Mouse (Mus musculus) liver, embryonic 14 days (tissue): ENCODE data around the gene Gm14412. TPM values are rescaled to one million over a fixed set of nuclear protein-coding genes. Genes with fewer than 3 reads are reported as not detected.

ENCODE experiments used
- polyA plus RNA-seq: library from polyadenylated mRNA; depleted of rRNA; stranded (reverse); fragments of >200 nt; gene quantifications from 2 replicates; pipeline ENCODE4 v1.2.3, GENCODE M21; 2012; rRNA removed

The Gm14412 gene
- polyA plus RNA-seq = 0.05 and 0.07 TPM in 2 replicates

DNA sequence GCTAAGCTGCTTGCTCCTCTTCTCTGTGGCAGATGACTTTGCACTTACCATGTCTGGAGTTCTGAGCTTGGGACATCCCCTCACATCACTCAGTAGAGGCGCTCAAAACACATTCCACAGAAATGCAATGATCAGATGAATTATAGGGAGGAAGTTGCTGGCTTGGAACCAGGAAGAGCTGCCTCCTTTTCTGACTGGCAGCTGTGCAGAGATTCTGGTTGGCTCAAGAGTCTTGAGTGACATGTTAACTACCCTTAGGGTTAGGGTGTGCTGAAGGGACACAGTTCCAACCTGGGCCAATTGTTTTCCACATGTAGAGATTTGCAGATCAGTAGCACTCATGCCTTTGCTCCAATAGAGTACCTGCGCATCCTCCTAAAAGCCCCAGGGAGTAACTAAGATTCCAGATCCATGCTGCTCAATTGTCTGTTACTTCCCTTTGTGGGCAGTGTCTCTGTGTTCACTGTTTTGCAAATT, at the start of gene Gm14412:
TSS of gene Gm14412 (minus strand) at position 51 of the 477 bp plus-strand sequence.

DNA sequence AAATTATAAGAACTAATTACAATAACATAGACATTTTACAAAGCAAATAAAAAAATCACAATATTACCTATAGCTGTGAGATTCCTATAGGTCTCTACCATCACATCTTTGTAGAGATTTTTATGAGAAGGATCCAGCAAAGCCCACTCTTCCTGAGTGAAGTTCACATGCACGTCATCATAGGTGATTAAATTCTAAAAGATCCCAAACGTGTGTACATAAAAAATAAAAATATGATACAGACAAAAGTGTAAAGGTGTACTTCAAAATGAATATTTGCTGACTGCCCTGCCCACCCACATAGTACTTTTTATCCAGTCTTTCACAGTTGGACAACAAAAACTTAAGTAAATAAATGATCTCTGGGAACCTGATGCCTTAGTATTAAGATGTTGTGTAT, 57.2 kb downstream of the Gm14412 start, which contains the start of gene Gm14409:
TSS of gene Gm14409 (minus strand) at position 101 of the 400 bp plus-strand sequence.

Other genes with a start within 250 kb of the Gm14412 start
- not detected in 2 replicates for gene Gm14401, start 250.0 kb downstream of the Gm14412 start, polyA plus RNA-seq
- 3.8 and 4.4 TPM in 2 replicates for gene Gm14410, start 117.9 kb downstream of the Gm14412 start, polyA plus RNA-seq
- not detected in 2 replicates for gene Gm14409, start 57.3 kb downstream of the Gm14412 start, polyA plus RNA-seq
- gene Gm14418, start 74.0 kb upstream of the Gm14412 start, polyA plus RNA-seq = 0.92 and 1.2 TPM in 2 replicates
- gene Zfp970, start 140.4 kb upstream of the Gm14412 start, polyA plus RNA-seq = 3.5 and 3.8 TPM in 2 replicates
- 0.91 and 1.1 TPM in 2 replicates for gene Gm14403, start 173.9 kb upstream of the Gm14412 start, polyA plus RNA-seq